In the genomic region with DNA sequence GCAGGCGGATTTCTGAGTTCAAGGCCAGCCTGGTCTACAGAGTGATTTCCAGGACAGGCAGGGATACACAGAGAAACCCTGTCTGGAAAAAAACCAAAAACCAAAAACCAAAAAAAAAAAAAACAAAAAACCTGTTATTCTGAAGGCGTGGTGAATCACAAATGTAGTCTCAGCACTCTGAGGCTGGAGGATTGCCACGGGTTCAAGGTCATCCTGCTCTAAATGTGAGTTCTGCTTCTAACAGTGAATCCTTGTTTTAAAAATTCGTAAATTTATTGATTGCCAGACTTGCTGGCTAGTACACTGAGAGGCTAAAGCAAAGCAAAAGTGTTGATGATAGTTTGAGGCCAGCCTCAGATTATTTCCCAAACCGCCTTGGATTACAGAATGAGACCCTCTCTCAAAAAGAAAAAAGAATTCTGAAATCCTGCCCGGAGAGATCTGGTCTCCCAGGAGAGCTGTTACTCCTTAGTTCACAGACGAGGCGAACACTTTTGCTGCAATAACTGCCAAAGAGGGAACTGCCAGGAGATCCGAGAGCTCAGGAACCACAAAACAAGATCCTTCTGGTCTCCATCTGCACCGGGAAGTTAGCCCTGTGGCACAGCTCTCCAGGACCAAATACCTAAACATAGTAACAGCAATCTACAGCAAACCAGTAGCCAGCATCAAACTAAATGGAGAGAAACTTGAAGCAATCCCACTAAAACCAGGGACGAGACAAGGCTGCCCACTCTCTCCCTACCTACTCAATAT, we compare ENCODE assay signal across 27 mouse cellular contexts. TPM values are rescaled to one million over a fixed set of nuclear protein-coding genes. Genes with fewer than 3 reads are reported as not detected.
A peak's percentile ranks its signal among the peaks of the same experiment; 100 is the strongest.
DNase-seq lines count a peak whose midpoint lies in the region; ATAC-seq and TF ChIP-seq lines count a peak whose summit lies in the region.
"Had no signal": no experiment of that assay in that cellular context is flagged by ENCODE, and none has a peak within 500 bp of the region (broad histone marks: within the 10 kb centered on the region; RNA-seq: fewer than 3 reads in every experiment).

No protein-coding gene starts in this region.

- peaks cover 62% of the 10 kb centered on the region for H3K4me1 ChIP-seq in E14TG2a.4 (replicated peaks; ENCODE audit: low read depth, low read length)
- peaks cover 73% of the 10 kb centered on the region for H3K4me1 ChIP-seq in liver, embryonic 15.5 days (replicated peaks)

- H3K9ac ChIP-seq in liver, embryonic 15.5 days = no peak overlapping the region
- H3K9ac ChIP-seq: embryonic facial prominence, embryonic 12.5 days; forebrain, embryonic 13.5 days; hindbrain, embryonic 12.5 days; limb, embryonic 15.5 days had no signal

- H3K27ac ChIP-seq in liver, embryonic 15.5 days (replicated peaks) = peak overlapping the region; percentile 42; the same call in 1 of the 2 replicates
- H3K27ac ChIP-seq: embryonic facial prominence, embryonic 12.5 days; forebrain, embryonic 13.5 days; hindbrain, embryonic 12.5 days; layer of hippocampus, adult 2 months; limb, embryonic 15.5 days; stomach, postnatal 0 days had no signal

- no peak overlapping the region for H3K4me2 ChIP-seq in liver, embryonic 15.5 days
- H3K4me2 ChIP-seq: embryonic facial prominence, embryonic 12.5 days; forebrain, embryonic 13.5 days; heart, embryonic 11.5 days; hindbrain, embryonic 12.5 days; limb, embryonic 15.5 days; midbrain, embryonic 11.5 days had no signal

- ATAC-seq in liver, embryonic 15.5 days (ENCODE audit: insufficient read depth) = no peak
- ATAC-seq: activated CD4-positive, CD25-positive, alpha-beta regulatory T cell, adult 4 months; forebrain, embryonic 13.5 days; Patski had no signal

- H3K36me3 ChIP-seq in E14TG2a.4 (ENCODE audit: insufficient read depth, low read length) = peaks cover 15% of the 10 kb centered on the region
- H3K36me3 ChIP-seq in liver, embryonic 15.5 days (replicated peaks) = peaks cover 3% of the 10 kb centered on the region; the same call in 1 of the 2 replicates
- H3K36me3 ChIP-seq: embryonic facial prominence, embryonic 12.5 days; hindbrain, embryonic 12.5 days; limb, embryonic 15.5 days had no signal

- H3K9me3 ChIP-seq in E14TG2a.4 (ENCODE audit: low read length) = no peaks in the 10 kb centered on the region
- no peaks in the 10 kb centered on the region for H3K9me3 ChIP-seq in liver, embryonic 15.5 days (replicated peaks)
- H3K9me3 ChIP-seq: embryonic facial prominence, embryonic 12.5 days; forebrain, embryonic 13.5 days; hindbrain, embryonic 12.5 days; limb, embryonic 15.5 days had no signal

- peak overlapping the region; percentile 29 for H3K4me3 ChIP-seq in E14TG2a.4 (replicated peaks; ENCODE audit: low read length)
- H3K4me3 ChIP-seq in liver, embryonic 15.5 days (replicated peaks) = no peak overlapping the region
- H3K4me3 ChIP-seq: embryonic facial prominence, embryonic 12.5 days; erythroblast, embryonic 14.5 days; forebrain, embryonic 13.5 days; hindbrain, embryonic 12.5 days; layer of hippocampus, adult 2 months; limb, embryonic 15.5 days had no signal

- no peak for TF ChIP-seq CTCF in E14TG2a.4 (conservative IDR thresholded peaks at IDR 0.05; ENCODE audit: low read length)

- DNase-seq in heart, adult 11 months = peak; percentile 91
- no peak for DNase-seq in heart, adult 9 months (ENCODE audit: low spot score in 2 of 2)
- peak; percentile 46 for DNase-seq in adrenal gland, postnatal 10 days
- no peak for DNase-seq in cerebellum, postnatal 4 days (ENCODE audit: low spot score in 2 of 2)
- DNase-seq in right cerebral cortex, postnatal 36 days (ENCODE audit: low spot score in 2 of 2) = no peak
- DNase-seq: B cell, adult 2 months; cerebellum, adult 2 months; gastrocnemius, postnatal 36 days; heart, postnatal 14 days; kidney, adult 2 months; kidney, postnatal 10 days; layer of hippocampus, postnatal 36 days; right cerebral cortex, postnatal 4 days; thymus, postnatal 25 days had no signal

- no peaks in the 10 kb centered on the region for H3K27me3 ChIP-seq in E14TG2a.4 (ENCODE audit: insufficient read depth, low read length)
- no peaks in the 10 kb centered on the region for H3K27me3 ChIP-seq in liver, embryonic 15.5 days
- H3K27me3 ChIP-seq: embryonic facial prominence, embryonic 12.5 days; forebrain, embryonic 13.5 days; hindbrain, embryonic 12.5 days; limb, embryonic 15.5 days; Patski had no signal

- 82% methylated on average over 11 of the region's 11 CpGs for WGBS in liver, embryonic 15.5 days (ENCODE audit: insufficient replicate concordance)

RNA-seq across cellular contexts. Expression of a gene that starts 3.4 kb away (rescaled TPM):
- total RNA-seq in adrenal gland, postnatal 10 days (2021) = 10 to 100 TPM; 34.0 to 44.0 TPM
- 27.0 and 30.6 TPM in 2 replicates for polyA plus RNA-seq in liver, embryonic 15.5 days (2015; fragmentation: Nextera tagmentation; extraction: Ambion mirVana)

RNA-seq across cellular contexts. Expression of a gene that starts 27.0 kb away (rescaled TPM):
- 10 to 100 TPM; 28.4 to 33.4 TPM for total RNA-seq in adrenal gland, postnatal 10 days (2021)
- 16.8 and 19.3 TPM in 2 replicates for polyA plus RNA-seq in liver, embryonic 15.5 days (2015; fragmentation: Nextera tagmentation; extraction: Ambion mirVana)

RNA-seq across cellular contexts. Expression of a gene that starts 27.2 kb away (rescaled TPM):
- 10 to 100 TPM; 30.8 to 32.2 TPM for total RNA-seq in adrenal gland, postnatal 10 days (2021)
- polyA plus RNA-seq in liver, embryonic 15.5 days (2015; fragmentation: Nextera tagmentation; extraction: Ambion mirVana) = 9.7 and 11.3 TPM in 2 replicates

Comparison
In these comparisons a context has a peak if more than half of its experiments do, and no peak if none do; other contexts are left out.
1. DNase-seq: peak in heart, adult 11 months (single experiment) and adrenal gland, postnatal 10 days (single experiment); none in heart, adult 9 months (0 of 2), cerebellum, postnatal 4 days (0 of 2) and right cerebral cortex, postnatal 36 days (0 of 2).